Mouse (Mus musculus): ENCODE measurements around the gene Vps13d. TPM values are rescaled to one million over a fixed set of nuclear protein-coding genes. Genes with fewer than 3 reads are reported as not detected.

Vps13d gene
- total and polyA plus RNA-seq, 3 experiments, result 9.4 to 9.8 (median 9.7) TPM

DNA sequence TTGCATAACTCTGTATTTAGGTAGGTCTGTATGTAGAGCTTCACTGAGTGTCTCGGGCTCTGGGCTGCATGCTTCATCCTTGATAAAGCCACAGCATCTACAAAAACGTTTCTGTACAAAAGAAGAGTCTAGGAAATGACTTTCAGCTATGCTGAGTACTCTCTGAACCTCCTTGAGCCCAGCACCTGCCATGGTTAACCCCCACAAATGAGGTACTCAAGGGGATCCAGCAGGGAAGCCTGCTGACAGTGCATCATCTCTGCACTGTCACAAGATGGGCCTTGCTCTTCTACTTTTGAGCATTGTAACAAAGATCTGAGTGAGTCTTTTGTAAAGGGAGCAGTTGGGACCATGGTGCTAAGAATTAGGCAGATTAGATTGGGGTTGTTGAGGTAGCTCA lies 162.2 kb downstream of the Vps13d start:
- Histone ChIP-seq H3K4me1 (ENCODE audit: control insufficient read depth in 1 of 2, insufficient read depth in 2 of 2) (peaks cover 0 to 7% of the 10 kb centered on the region in 2 experiments; a peak in 1 of 4 replicates), H3K79me2 (replicated peaks; ENCODE audit: control insufficient read depth, extremely low read depth, insufficient read depth, poor library complexity, severe bottlenecking) (no peaks in the 10 kb centered on the region), H3K27ac (ENCODE audit: insufficient read depth, low read depth) (no peak overlapping the region), H3K4me2 (ENCODE audit: insufficient read depth, low read depth, poor library complexity, severe bottlenecking) (no peak overlapping the region), H3K27me3 (replicated peaks) (no peaks in the 10 kb centered on the region), H3K9me3 (replicated peaks; ENCODE audit: low read length) (no peaks in the 10 kb centered on the region), H3K4me3 (replicated peaks in 1 of 3; ENCODE audit: low read depth in 2 of 3, low read length in 2 of 3, poor library complexity in 1 of 3) (no peak overlapping the region), H3K9ac (ENCODE audit: insufficient read depth, low read depth) (no peak overlapping the region), H3K36me3 (replicated peaks in 1 of 2; ENCODE audit: control insufficient read depth in 1 of 2, insufficient read depth in 1 of 2, low read length in 1 of 2) (peaks cover 7 to 59% of the 10 kb centered on the region in 2 experiments)
- dilution Hi-C loops (cut with MboI; ENCODE audit: extremely low pct_ligation_motif_present, extremely low pct_unique_long_range_greater_than_20kb, low sequenced_read_pairs), result no loop called here
- in situ Hi-C loops (cut with MboI; ENCODE audit: low pct_ligation_motif_present, low pct_unique_long_range_greater_than_20kb, low sequenced_read_pairs), result no loop called here
- no peak for DNase-seq (ENCODE audit: extremely low read depth)
- TF ChIP-seq ELF1 (IDR thresholded peaks at IDR 0.05; ENCODE audit: low read depth, low read length), result no peak
- no peak for TF ChIP-seq SIN3A (IDR thresholded peaks at IDR 0.05; ENCODE audit: low read length)
- no peak for TF ChIP-seq CHD2 (IDR thresholded peaks at IDR 0.05; ENCODE audit: low read length)
- TF ChIP-seq E2F4 (IDR thresholded peaks at IDR 0.05; ENCODE audit: insufficient replicate concordance, low read depth, low read length), result no peak
- TF ChIP-seq MAZ (IDR thresholded peaks at IDR 0.05; ENCODE audit: low read depth, low read length), result no peak
- no peak for TF ChIP-seq CTCF (conservative IDR thresholded peaks at IDR 0.05 in 1 of 2, IDR thresholded peaks at IDR 0.05 in 1 of 2; ENCODE audit: low read depth in 2 of 2, low read length in 2 of 2)
- TF ChIP-seq USF1 (IDR thresholded peaks at IDR 0.05; ENCODE audit: low read depth, low read length), result no peak

DNA sequence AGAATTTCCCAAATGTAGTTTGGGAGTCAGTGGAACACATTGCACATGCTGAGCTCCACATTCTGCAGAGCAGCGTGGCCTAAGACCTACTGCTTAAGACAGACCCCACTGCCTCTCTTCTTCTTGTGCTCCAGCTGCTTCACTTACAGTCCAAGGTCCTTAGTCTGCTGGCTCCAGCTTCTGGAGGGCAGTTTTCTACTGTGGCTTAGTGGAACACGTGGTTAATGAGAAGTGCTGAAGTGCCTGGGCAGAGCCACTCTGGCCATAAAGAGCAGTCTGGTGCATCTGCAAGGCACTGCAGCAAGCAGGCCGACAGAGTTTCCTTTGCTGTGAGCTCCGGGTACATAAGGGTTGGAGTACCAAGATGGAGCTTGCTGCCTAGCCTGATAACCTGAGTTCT lies 163.3 kb downstream of the Vps13d start:
- H3K36me3 ChIP-seq (replicated peaks in 1 of 2; ENCODE audit: control insufficient read depth in 1 of 2, insufficient read depth in 1 of 2, low read length in 1 of 2), result peaks cover 7 to 53% of the 10 kb centered on the region in 2 experiments
- TF ChIP-seq E2F4 (IDR thresholded peaks at IDR 0.05; ENCODE audit: insufficient replicate concordance, low read depth, low read length), result no peak
- no peak for TF ChIP-seq IRF4 (IDR thresholded peaks at IDR 0.05; ENCODE audit: low read depth, low read length)
- TF ChIP-seq ETS1 (conservative IDR thresholded peaks at IDR 0.05; ENCODE audit: low read depth, low read length), result no peak
- TF ChIP-seq RAD21 (IDR thresholded peaks at IDR 0.05; ENCODE audit: low read depth, low read length), result no peak
- TF ChIP-seq ELF1 (IDR thresholded peaks at IDR 0.05; ENCODE audit: low read depth, low read length), result no peak
- no peak for TF ChIP-seq MEF2A (IDR thresholded peaks at IDR 0.05; ENCODE audit: borderline replicate concordance, low read depth, low read length)
- TF ChIP-seq RCOR1 (conservative IDR thresholded peaks at IDR 0.05; ENCODE audit: low read depth, low read length), result no peak
- no peak for TF ChIP-seq TBP (conservative IDR thresholded peaks at IDR 0.05; ENCODE audit: low read depth, low read length)
- H3K27ac ChIP-seq (ENCODE audit: insufficient read depth, low read depth), result no peak overlapping the region
- DNase-seq (ENCODE audit: extremely low read depth), result no peak
- H3K4me1 ChIP-seq (ENCODE audit: control insufficient read depth in 1 of 2, insufficient read depth in 2 of 2), result no peaks in the 10 kb centered on the region
- H3K27me3 ChIP-seq (replicated peaks), result no peaks in the 10 kb centered on the region
- H3K4me2 ChIP-seq (ENCODE audit: insufficient read depth, low read depth, poor library complexity, severe bottlenecking), result no peak overlapping the region
- in situ Hi-C loops (cut with MboI; ENCODE audit: low pct_ligation_motif_present, low pct_unique_long_range_greater_than_20kb, low sequenced_read_pairs), result no loop called here
- H3K9me3 ChIP-seq (replicated peaks; ENCODE audit: low read length), result no peaks in the 10 kb centered on the region
- H3K9ac ChIP-seq (ENCODE audit: insufficient read depth, low read depth), result no peak overlapping the region
- dilution Hi-C loops (cut with MboI; ENCODE audit: extremely low pct_ligation_motif_present, extremely low pct_unique_long_range_greater_than_20kb, low sequenced_read_pairs), result no loop called here
- H3K4me3 ChIP-seq (replicated peaks in 1 of 3; ENCODE audit: low read depth in 2 of 3, low read length in 2 of 3, poor library complexity in 1 of 3), result no peak overlapping the region
- no peaks in the 10 kb centered on the region for H3K79me2 ChIP-seq (replicated peaks; ENCODE audit: control insufficient read depth, extremely low read depth, insufficient read depth, poor library complexity, severe bottlenecking)

DNA sequence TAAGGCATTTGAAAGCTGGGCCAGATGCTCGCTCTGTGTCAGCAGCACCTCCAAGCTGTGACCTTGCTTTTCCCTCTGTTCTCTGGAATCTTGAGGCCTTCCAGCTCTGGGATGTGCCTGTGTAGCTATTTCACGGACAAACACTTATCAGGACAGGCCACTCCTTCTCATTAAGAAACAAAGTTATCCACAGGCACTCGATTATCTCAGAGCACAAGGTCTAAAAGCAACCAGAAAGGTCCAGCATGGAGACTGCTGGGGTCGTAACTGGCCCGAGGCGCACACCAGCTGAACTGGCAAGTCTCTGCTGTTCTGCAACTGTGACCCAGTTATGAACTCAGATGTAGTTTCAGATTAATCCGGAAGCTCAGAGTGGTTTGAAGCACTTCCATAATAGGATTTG lies 168.4 kb downstream of the Vps13d start:
- Histone ChIP-seq H3K4me1 (ENCODE audit: control insufficient read depth in 1 of 2, insufficient read depth in 2 of 2) (no peaks in the 10 kb centered on the region), H3K4me2 (ENCODE audit: insufficient read depth, low read depth, poor library complexity, severe bottlenecking) (no peak overlapping the region), H3K9ac (ENCODE audit: insufficient read depth, low read depth) (no peak overlapping the region), H3K79me2 (replicated peaks; ENCODE audit: control insufficient read depth, extremely low read depth, insufficient read depth, poor library complexity, severe bottlenecking) (no peaks in the 10 kb centered on the region), H3K27ac (ENCODE audit: insufficient read depth, low read depth) (no peak overlapping the region), H3K27me3 (replicated peaks) (no peaks in the 10 kb centered on the region), H3K4me3 (replicated peaks in 1 of 3; ENCODE audit: low read depth in 2 of 3, low read length in 2 of 3, poor library complexity in 1 of 3) (no peak overlapping the region), H3K36me3 (replicated peaks in 1 of 2; ENCODE audit: control insufficient read depth in 1 of 2, insufficient read depth in 1 of 2, low read length in 1 of 2) (peaks cover 0 to 41% of the 10 kb centered on the region in 2 experiments), H3K9me3 (replicated peaks; ENCODE audit: low read length) (no peaks in the 10 kb centered on the region)
- in situ Hi-C loops (cut with MboI; ENCODE audit: low pct_ligation_motif_present, low pct_unique_long_range_greater_than_20kb, low sequenced_read_pairs), result no loop called here
- TF ChIP-seq ZC3H11A (IDR thresholded peaks at IDR 0.05; ENCODE audit: low read depth, low read length) (no peak), NRF1 (IDR thresholded peaks at IDR 0.05; ENCODE audit: low read depth, low read length) (no peak), MAX (IDR thresholded peaks at IDR 0.05; ENCODE audit: low read length) (no peak), JUN (IDR thresholded peaks at IDR 0.05; ENCODE audit: insufficient read depth, low read depth, low read length) (no peak), KAT2A (IDR thresholded peaks at IDR 0.05; ENCODE audit: insufficient replicate concordance, low read length) (no peak), MEF2A (IDR thresholded peaks at IDR 0.05; ENCODE audit: borderline replicate concordance, low read depth, low read length) (no peak), IRF4 (IDR thresholded peaks at IDR 0.05; ENCODE audit: low read depth, low read length) (no peak)
- DNase-seq (ENCODE audit: extremely low read depth), result no peak
- dilution Hi-C loops (cut with MboI; ENCODE audit: extremely low pct_ligation_motif_present, extremely low pct_unique_long_range_greater_than_20kb, low sequenced_read_pairs), result no loop called here

Measured in CH12.LX (cell line).